Mouse (Mus musculus) neural tube, embryonic 14.5 days (tissue): ENCODE results near the gene Fam171b. TPM values are rescaled to one million over a fixed set of nuclear protein-coding genes. Genes with fewer than 3 reads are reported as not detected.
A peak's percentile ranks its signal among the peaks of the same experiment; 100 is the strongest.

Experiments
- ATAC-seq: fragments of 200-750 bp; cut with Nextera tagmentation; 2 replicates; pipeline ENCODE4 v1.8.0; 2017; ENCODE audit warnings: low read depth, mild to moderate bottlenecking, moderate TSS enrichment, moderate library complexity
- H3K27ac ChIP-seq: fragments of 300-500 bp; sonication (generic); 2 replicates; pipeline ENCODE4 v1.5.1; 2014; ENCODE audit warnings: low read depth, mild to moderate bottlenecking, control low read depth, low read length, moderate library complexity, mixed read lengths
- H3K27me3 ChIP-seq: fragments of 300-500 bp; sonication (generic); 2 replicates; pipeline ENCODE4 v1.6.1; 2014; ENCODE audit warnings: low read length; ENCODE audit not compliant: control insufficient read depth, insufficient read depth
- H3K36me3 ChIP-seq: fragments of 300-500 bp; sonication (generic); 2 replicates; pipeline ENCODE4 v1.6.1; 2014; ENCODE audit warnings: low read length, mixed read lengths; ENCODE audit not compliant: control insufficient read depth, insufficient read depth
- H3K4me1 ChIP-seq: fragments of 300-500 bp; sonication (generic); 2 replicates; pipeline ENCODE4 v1.6.1; 2014; ENCODE audit warnings: low read length; ENCODE audit not compliant: control insufficient read depth, insufficient read depth
- H3K4me2 ChIP-seq: fragments of 300-500 bp; sonication (generic); 2 replicates; pipeline ENCODE4 v1.6.1; 2014; ENCODE audit warnings: mild to moderate bottlenecking, low read depth, low read length, control low read depth
- H3K4me3 ChIP-seq: fragments of 300-500 bp; sonication (generic); 2 replicates; pipeline ENCODE4 v1.5.1; 2014; ENCODE audit warnings: low read depth, low read length, control low read depth, mixed read lengths
- H3K9ac ChIP-seq: fragments of 300-500 bp; sonication (generic); replicated peaks from 2 replicates; pipeline ENCODE4 v1.6.1; 2014; ENCODE audit warnings: low read depth, mild to moderate bottlenecking, control low read depth, low read length, mixed read lengths
- H3K9me3 ChIP-seq: fragments of 300-500 bp; sonication (generic); 2 replicates; pipeline ENCODE4 v1.6.1; 2016; ENCODE audit warnings: low read length; ENCODE audit not compliant: control insufficient read depth
- WGBS: fragments of 180-500 bp; shearing (Covaris S2); extraction: QIAGEN DNeasy Blood & Tissue Kit; methylation state at CpG from one replicate; pipeline ENCODE4 v1.1.7; 2014; 5-methylcytosine and 5-hydroxymethylcytosine counted together
- polyA plus RNA-seq: library from polyadenylated mRNA; unstranded; fragments of >200 nt; fragmentation: Nextera tagmentation; extraction: Ambion mirVana; gene quantifications from 2 replicates; pipeline ENCODE4 v1.2.1, GENCODE M21; 2014

The Fam171b gene
- polyA plus RNA-seq, result 98.7 and 110 TPM in 2 replicates

- H3K9ac ChIP-seq, result peak within 1 kb of the TSS; percentile 95
- H3K36me3 ChIP-seq, result no peaks in the 10 kb centered on the region
- peak within 1 kb of the TSS; percentile 74 for H3K4me3 ChIP-seq
- under 1% methylated on average over 63 of the region's 63 CpGs for WGBS
- no peaks in the 10 kb centered on the region for H3K27me3 ChIP-seq
- peaks cover 24% of the 10 kb centered on the region for H3K4me1 ChIP-seq
- no peaks in the 10 kb centered on the region for H3K9me3 ChIP-seq
- peak within 1 kb of the TSS; percentile 97 for H3K27ac ChIP-seq
- H3K4me2 ChIP-seq, result peak within 1 kb of the TSS; percentile 72
- ATAC-seq, result peak; percentile 96
Observed at GRCm38 (mm10) chr2:83812483-83813272, at the start of gene Fam171b. Fam171b (plus strand) TSS chr2:83812636.

GRCm38 (mm10) chr2:83766058-83766457 is 46.4 kb upstream of the Fam171b start:
- Histone ChIP-seq H3K27me3 (no peaks in the 10 kb centered on the region), H3K4me3 (no peak overlapping the region), H3K27ac (no peak overlapping the region), H3K36me3 (no peaks in the 10 kb centered on the region), H3K9me3 (no peaks in the 10 kb centered on the region), H3K4me2 (no peak overlapping the region), H3K4me1 (no peaks in the 10 kb centered on the region), H3K9ac (no peak overlapping the region)
- ATAC-seq, result no peak
- WGBS, result 71% methylated on average over 6 of the region's 6 CpGs

- no peak for ATAC-seq
- H3K36me3 ChIP-seq, result no peaks in the 10 kb centered on the region
- H3K4me1 ChIP-seq, result no peaks in the 10 kb centered on the region
- no peak overlapping the region for H3K27ac ChIP-seq
- WGBS, result 100% methylated on average over 1 of the region's 1 CpGs
- H3K27me3 ChIP-seq, result no peaks in the 10 kb centered on the region
- H3K4me3 ChIP-seq, result no peak overlapping the region
- H3K9ac ChIP-seq, result no peak overlapping the region
- no peaks in the 10 kb centered on the region for H3K9me3 ChIP-seq
- H3K4me2 ChIP-seq, result no peak overlapping the region
Observed at GRCm38 (mm10) chr2:83766878-83767277, 45.6 kb upstream of the Fam171b start.

GRCm38 (mm10) chr2:83768311-83769047 is 44.0 kb upstream of the Fam171b start:
- Histone ChIP-seq H3K4me3 (no peak overlapping the region), H3K27me3 (no peaks in the 10 kb centered on the region), H3K36me3 (no peaks in the 10 kb centered on the region), H3K27ac (no peak overlapping the region), H3K4me2 (no peak overlapping the region), H3K4me1 (no peaks in the 10 kb centered on the region), H3K9ac (no peak overlapping the region), H3K9me3 (no peaks in the 10 kb centered on the region)
- WGBS, result 92% methylated on average over 4 of the region's 4 CpGs
- ATAC-seq, result no peak

- Histone ChIP-seq H3K36me3 (no peaks in the 10 kb centered on the region), H3K9me3 (no peaks in the 10 kb centered on the region), H3K4me1 (no peaks in the 10 kb centered on the region), H3K27ac (no peak overlapping the region), H3K4me3 (no peak overlapping the region), H3K9ac (no peak overlapping the region), H3K4me2 (no peak overlapping the region), H3K27me3 (no peaks in the 10 kb centered on the region)
- 59% methylated on average over 7 of the region's 7 CpGs for WGBS
- ATAC-seq, result no peak; the same call in 1 of the 2 replicates
Observed at GRCm38 (mm10) chr2:83771155-83771812, 41.2 kb upstream of the Fam171b start.

GRCm38 (mm10) chr2:83791330-83792073 is 20.9 kb upstream of the Fam171b start:
- H3K27ac ChIP-seq, result no peak overlapping the region
- H3K36me3 ChIP-seq, result no peaks in the 10 kb centered on the region
- ATAC-seq, result no peak
- no peaks in the 10 kb centered on the region for H3K9me3 ChIP-seq
- WGBS, result 77% methylated on average over 20 of the region's 20 CpGs
- H3K4me2 ChIP-seq, result no peak overlapping the region
- H3K4me3 ChIP-seq, result no peak overlapping the region
- no peaks in the 10 kb centered on the region for H3K4me1 ChIP-seq
- no peak overlapping the region for H3K9ac ChIP-seq
- H3K27me3 ChIP-seq, result no peaks in the 10 kb centered on the region

GRCm38 (mm10) chr2:83792102-83792501 is 20.3 kb upstream of the Fam171b start:
- H3K9ac ChIP-seq, result no peak overlapping the region
- H3K4me3 ChIP-seq, result no peak overlapping the region
- ATAC-seq, result no peak
- H3K27ac ChIP-seq, result no peak overlapping the region
- no peak overlapping the region for H3K4me2 ChIP-seq
- H3K9me3 ChIP-seq, result no peaks in the 10 kb centered on the region
- 84% methylated on average over 4 of the region's 4 CpGs for whole genome bisulfite sequencing
- H3K36me3 ChIP-seq, result no peaks in the 10 kb centered on the region
- no peaks in the 10 kb centered on the region for H3K27me3 ChIP-seq
- H3K4me1 ChIP-seq, result no peaks in the 10 kb centered on the region

- Histone ChIP-seq H3K9me3 (no peaks in the 10 kb centered on the region), H3K9ac (no peak overlapping the region), H3K27ac (no peak overlapping the region), H3K36me3 (no peaks in the 10 kb centered on the region), H3K4me2 (no peak overlapping the region), H3K27me3 (no peaks in the 10 kb centered on the region), H3K4me3 (no peak overlapping the region), H3K4me1 (no peaks in the 10 kb centered on the region)
- no peak for ATAC-seq
- 87% methylated on average over 4 of the region's 4 CpGs for WGBS
Observed at GRCm38 (mm10) chr2:83795766-83796165, 16.7 kb upstream of the Fam171b start.
